Mouse (Mus musculus) E14TG2a.4 (cell line): ENCODE data around the gene Spc24.

ENCODE experiments used
- CTCF ChIP-seq: conservative IDR thresholded peaks from 2 replicates; pipeline ENCODE4 v1.5.1; 2014; ENCODE audit warnings: low read length
- NANOG ChIP-seq: IDR thresholded peaks from 2 replicates; pipeline ENCODE4 v1.6.1; 2014; ENCODE audit warnings: borderline replicate concordance, low read length, mixed read lengths
- POU5F1 ChIP-seq: IDR thresholded peaks from 2 replicates; pipeline ENCODE4 v1.6.1; 2014; ENCODE audit warnings: low read length, borderline replicate concordance

DNA sequence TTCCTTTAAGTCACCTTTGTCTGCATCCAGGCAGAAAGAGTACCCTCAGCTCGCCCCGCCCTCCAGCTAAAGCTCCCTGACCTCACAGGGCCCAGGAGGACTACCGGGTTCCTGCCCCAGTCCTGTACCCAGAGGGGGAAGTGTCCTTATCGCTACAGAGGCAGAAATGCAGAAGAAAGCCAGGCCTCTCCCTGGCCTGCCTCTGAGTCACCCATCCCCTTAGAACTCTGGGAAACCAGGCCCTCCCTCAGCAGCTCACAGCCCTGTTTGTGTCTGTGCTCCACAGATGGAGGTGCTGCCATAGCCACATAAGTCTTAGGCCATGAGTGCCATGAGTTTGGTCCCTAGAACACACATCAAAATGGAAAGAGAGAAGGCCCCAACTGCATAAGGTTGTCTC, 44.8 kb downstream of the Spc24 start:
- no peak for TF ChIP-seq CTCF
- TF ChIP-seq POU5F1, result no peak
- no peak for TF ChIP-seq NANOG
